Mouse (Mus musculus) adrenal gland, adult 8-10 months (tissue): Measurements from ENCODE around the gene Pik3r3. TPM values are rescaled to one million over a fixed set of nuclear protein-coding genes. Genes with fewer than 3 reads are reported as not detected.

Experiments used
- DNase-seq: peaks from one replicate; pipeline ENCODE4 v3.0.0; 2022
- total RNA-seq, 4 experiments: library from RNA; stranded (reverse); gene quantifications; 2 replicates each; pipeline ENCODE4 v1.2.4; 2022

Pik3r3 gene
- total RNA-seq, 4 experiments from 2014 or later, result 21.5 to 41.2 (median 31.1) TPM

DNA sequence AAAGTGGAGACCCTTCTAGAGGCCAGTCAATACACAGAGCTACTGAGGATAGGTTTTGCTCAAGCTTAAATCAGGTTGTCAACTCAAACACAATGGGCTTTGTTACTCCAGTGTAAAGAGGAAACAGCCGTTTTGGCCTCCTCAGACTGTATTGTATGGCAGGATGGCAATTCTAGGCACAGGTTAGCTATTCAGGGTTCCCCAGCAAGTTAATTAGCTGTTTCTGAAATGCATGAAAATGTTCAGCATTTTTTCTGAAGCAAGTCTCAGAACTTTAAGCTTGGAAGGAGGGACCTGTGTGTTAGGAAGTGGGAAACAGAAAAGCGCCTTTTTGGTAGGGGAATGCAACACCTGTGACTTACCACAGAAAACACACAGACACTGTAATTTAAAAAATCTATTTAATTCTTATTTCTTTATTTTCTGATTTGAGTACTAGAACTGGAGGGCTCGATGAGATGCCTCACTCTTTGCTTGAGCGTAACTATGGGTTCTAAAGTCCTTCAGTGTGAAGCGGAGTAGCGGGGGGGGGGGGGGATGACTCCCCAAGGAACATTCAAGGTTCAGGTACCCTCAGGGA, 1.3 kb upstream of the Pik3r3 start:
- DNase-seq, result no peak

DNA sequence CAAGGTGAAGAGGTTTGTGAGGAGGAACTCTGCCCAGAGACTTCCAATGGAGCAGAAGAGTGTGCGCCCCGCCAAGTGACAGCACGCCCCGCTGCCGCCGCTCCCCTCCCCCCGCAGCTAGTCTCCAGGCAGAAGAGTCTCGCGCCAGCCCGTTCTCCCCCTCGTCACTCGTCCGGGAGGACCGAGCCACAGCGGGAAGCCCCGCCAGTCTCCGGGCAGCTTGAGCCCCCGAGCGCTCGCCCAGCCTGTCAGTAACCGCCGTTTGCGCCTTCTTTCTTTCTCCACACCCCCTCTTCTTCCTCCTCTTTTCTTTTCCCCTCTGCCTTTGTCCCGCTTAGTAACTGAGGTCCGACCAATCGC, 658 bp upstream of the Pik3r3 start:
- no peak for DNase-seq

DNA sequence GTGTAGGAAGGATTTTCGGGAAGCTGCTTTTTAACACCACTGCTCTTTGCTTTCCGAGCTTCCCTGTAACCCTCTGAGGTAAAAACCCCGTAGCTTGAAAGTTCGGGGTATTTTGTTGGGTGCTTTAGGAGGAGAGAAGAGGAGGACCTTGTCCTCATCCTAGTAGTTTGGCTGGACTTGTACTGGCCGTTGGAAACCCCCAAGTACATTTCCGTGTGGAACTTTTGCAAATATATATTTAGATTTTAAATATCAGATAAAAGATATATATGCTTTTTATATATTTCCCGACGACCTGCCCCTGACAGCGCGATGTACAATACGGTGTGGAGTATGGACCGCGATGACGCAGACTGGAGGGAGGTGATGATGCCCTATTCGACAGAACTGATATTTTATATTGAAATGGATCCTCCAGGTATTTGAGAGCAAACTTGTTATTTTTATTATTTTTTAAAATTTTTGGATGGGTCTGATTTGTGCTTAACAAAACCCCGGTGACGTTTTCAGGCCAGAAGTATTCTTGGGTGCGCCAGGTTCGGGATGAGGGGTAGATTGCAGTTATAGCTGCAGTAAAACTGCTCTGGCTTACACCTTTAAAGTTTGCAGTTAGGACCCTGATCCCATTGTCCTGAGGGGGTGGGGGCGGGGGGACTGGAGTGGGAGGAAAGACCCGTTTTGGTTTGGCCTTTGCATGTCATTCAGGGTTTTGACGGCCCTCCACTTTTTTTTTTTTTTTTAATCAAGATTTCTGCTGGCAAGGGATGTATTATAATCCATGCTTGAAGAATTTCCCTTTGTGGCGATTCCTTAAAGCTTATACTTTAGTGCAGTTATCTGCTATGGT, 801 bp downstream of the Pik3r3 start:
- DNase-seq, result peak; percentile 6

DNA sequence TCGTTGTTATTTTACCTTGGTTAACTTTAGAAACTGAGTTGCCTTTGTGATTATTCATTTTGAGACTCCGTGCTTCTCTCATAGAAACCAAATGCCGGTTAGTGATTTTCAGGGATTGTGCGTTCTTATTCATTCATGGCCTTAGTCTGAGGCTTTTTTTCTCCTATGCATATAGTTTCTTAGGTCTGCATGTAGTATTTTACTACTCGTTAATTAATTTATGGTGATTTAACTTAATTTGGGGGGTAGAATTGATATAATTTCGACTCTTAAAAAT, 1.4 kb downstream of the Pik3r3 start:
- no peak for DNase-seq

DNA sequence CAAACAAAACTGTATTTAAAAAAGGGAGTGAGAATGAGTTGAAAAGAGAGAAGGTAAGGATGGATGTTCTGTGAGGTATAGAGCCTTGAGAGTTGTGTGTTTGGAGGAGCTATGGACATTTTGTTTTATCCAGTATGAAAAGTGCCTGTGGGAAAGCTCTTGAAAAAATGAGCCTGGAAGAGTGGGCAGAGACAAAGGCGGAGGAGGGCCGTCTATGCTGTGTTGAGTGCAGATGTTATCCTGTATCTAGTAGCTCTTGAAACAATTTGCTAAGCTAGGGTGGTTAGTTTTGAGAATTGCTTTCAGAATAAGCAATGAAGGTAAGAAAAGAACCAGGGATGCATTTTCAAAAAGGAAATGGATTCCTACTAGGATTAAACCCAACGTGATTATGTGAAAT, 22.0 kb downstream of the Pik3r3 start:
- no peak for DNase-seq

DNA sequence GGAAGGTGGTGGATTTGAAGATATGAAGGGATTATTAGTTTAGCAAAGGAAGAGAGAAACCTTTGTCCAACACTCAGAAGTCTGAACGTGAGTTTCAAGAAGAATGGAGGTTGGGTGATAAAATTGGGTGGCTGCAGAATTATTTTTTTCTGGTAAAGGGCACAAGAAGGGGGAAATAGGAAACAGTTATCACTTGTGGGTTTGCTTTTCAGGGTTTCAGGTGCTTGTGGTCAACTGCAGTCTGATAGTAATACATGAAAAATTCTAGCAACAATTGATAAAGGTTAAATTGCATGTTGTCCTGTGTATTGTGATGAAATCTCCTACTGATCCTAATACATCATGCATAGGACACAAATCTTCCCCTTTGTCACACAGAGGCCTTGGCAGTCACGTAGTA, 22.8 kb downstream of the Pik3r3 start:
- no peak for DNase-seq

DNA sequence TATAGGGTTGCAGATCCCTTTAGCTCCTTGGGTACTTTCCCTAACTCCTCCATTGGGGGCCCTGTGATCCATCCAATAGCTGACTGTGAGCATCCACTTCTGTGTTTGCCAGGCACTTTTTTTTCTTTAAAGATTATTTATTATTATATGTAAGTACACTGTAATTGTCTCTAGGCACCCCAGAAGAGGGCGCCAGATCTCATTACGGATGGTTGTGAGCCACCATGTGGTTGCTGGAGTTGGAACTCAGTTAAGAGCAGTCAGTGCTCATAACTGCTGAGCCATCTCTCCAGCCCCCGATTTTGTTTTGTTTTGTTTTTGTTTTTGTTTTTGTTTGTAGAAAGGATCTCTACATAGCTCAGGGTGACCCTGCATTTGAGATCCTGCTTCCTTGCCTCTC, 24.5 kb downstream of the Pik3r3 start:
- peak; percentile 24 for DNase-seq

DNA sequence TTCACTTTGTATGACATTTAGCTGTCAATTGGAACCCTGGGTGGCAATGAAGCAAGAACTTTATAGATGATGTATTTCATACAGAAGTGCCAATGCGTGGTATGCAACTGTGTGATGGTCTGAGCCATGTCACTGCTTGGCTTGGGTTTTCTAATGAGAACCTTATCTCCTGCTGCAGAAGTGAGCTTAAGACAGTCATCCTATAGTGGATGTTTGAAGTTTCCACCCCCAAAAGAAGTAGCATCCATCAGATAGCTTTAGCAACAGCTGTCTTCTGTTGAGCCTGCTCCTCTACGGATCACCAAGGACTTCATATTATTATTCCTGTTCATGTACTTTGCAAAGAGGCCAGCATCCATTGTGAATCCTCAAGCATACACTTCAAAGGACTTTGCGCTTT, 28.6 kb downstream of the Pik3r3 start:
- no peak for DNase-seq

DNA sequence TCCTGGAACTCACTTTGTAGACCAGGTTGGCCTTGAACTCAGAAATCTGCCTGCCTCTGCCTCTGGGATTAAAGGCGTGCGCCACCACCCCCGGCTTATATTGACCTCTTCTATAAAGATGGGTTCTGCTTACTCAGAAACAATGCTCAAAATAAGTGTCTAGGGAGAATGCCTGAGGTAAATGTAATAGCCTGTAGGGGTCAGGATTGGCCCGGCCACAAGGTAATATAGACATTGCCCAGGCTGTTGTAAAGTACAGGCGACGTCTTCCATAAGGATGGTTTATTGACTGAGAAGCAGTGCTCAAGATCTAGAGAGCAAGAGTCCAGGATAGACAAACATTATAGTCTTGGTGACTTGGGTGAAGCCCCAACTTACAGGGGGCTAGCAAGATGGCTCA, 46.8 kb downstream of the Pik3r3 start:
- DNase-seq, result no peak

DNA sequence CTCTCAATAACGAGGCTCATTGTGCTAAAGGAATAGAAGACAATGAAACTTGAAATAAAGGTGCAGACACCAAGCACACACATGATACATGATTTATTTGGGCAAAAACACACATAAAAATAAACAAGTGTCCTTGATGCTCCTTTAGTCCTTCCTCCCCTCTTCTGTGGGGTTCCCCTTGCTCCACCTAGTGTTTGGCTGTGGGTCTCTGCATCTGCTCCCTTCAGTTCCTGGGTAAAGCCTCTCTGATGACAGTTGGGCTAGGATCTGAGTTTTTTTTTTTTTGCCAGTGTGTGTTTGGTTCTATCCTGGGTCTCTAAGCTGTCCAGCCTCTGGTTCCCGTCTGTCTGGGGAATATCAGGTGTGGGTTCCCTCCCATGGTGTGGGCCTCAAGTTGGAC, 60.8 kb downstream of the Pik3r3 start:
- no peak for DNase-seq

DNA sequence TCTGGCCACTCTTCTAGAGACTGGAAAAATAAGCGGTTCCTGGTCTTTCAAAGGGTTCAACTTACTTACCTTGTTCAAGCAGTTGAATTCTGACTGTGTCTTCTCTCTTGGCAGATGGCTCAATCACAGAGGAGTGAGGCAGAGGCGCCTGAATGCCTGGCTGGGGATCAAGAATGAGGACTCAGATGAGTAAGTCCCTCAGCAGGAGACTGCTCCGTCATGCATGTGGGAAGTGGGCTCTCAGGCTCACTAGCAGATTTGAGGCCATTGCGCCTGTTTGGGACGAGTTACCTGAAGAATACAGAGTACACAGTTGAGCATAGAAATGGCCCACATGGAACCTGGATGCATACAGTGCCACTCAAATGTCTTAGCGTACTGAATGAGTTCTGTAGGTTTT, 70.1 kb downstream of the Pik3r3 start:
- no peak for DNase-seq

DNA sequence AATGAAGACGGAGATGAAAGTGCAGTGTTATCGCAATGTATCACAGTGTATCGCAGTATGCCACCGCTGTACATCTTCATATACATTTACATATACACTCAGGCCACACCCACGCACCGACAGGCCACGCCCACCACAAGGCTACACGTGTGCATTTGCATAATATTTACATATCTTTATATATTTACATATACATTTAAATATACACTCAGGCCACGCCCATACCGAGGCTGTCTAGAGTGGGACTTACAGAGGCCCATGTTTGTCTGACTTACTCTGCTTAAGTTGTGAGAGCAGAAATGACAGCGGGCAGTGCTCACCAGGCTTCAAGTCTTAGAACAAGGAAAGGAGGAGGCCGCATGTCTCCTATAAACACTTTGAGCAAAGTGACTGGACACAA, 71.9 kb downstream of the Pik3r3 start:
- DNase-seq, result no peak

DNA sequence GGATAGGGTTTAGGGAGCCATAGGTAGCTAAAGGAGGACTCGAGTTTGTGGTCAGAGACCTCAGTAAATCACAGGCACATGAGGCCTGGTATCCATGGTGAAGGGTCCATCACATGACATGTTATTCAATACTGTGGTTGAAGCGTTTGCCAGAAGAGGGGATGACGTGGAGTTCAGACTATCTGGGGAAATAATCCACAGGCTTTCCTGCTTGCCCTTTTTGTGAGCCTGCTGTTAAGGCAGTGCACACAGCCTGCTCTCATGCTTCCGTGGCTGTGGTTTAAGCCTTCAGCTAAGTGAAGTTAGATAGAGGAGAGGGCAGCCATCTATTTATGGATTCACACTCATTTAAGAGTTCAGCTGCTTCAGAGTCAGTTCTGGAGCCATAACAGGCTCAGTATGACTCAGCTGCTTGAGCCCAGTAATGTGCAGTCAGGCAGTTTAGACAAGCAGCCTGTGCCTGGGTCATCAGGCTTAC, 79.5 kb downstream of the Pik3r3 start:
- DNase-seq, result no peak

DNA sequence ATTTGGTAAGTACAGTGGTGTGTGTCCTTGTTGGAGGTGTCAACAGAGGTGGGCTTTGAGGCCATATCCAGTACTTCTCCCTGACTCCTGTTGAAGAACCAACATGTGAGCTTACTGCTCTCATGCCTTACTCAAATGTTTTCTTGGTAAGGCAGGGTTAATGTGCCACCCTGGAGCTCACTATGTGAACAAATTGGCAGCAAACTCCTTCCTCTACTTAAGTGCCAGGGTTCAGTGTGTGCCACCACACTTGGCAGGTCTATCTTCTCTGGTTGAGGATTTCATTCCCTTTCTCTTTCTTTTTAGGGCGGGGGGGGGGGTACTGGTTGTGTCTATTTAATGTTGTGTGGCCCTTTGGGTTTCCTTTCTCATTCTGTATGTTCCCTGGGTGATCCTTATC, 83.1 kb downstream of the Pik3r3 start:
- DNase-seq, result no peak

DNA sequence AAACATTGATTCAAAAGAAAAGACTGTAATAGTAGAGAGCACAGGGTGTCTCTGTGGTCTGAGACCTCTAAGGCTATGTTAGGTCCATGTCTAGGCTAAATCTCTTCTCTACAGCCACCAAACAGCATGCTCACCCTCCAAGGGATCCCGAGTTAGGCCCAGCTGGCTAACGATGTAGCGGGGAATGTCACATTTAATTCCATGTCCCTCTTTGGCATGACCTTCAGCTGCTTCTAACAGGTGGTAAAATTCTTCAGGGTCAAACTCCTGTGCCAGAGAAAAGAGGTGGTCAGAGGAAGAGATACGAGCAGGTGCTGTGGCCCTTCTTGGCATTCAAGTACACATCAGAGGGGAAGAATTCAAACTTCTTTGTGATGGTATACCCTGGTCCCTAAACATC, 96.2 kb downstream of the Pik3r3 start:
- no peak for DNase-seq

DNA sequence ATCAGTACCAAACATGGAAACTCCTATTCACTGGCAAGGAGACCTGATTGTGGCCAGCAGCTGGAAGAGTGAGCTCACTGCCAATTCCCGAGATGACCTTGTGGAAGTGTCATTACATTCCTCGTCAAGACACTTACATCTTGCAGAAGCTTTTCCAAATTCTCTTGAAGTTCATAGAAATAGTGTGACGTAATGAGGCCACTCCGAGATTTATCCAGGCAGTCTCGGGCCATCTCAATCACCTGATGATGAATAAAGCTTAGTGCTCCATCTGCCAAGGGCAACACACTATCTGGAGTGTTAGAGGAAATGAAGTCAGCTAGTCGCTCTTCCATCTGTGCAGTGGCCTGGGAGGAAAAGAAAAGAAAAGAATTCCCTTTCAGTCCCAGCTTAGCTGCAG, 100.7 kb downstream of the Pik3r3 start:
- no peak for DNase-seq

DNA sequence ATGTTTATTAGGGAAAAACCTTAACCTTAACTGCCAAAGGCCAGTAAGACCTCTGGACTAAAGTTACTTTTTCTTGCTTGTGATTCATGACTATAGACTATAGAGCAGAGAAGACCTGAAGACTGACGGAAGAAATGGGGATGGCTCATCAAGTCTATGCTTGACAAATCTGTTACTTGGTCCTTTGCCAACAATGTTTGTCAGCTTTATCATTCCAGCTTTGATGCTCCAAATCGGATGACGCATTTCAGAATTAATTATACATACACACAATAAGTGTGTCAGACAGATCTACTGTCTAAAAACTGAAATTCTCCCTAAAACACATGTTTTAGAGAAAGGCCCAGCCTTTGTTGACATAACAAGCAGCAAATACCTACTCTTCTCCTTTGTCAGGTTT, 107.8 kb downstream of the Pik3r3 start:
- DNase-seq, result no peak

DNA sequence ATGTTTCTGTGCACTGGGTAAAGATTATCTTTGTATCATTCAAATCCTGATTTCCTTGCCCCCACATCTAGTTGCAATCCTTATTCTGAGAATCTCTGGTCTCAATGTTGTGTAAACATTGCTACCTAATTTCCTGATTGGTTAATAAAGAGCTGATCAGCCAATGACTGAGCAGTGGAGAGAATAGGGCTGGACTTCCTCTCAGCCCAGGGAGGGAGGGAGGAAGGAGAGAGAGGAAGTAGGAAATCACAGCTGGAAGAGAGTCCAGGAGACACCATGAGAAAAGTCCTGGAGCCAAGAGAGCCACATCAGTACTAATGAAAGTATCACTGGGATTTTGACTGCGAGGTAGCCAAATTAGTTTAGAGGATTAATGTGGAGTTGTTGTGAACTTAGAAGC, 114.9 kb downstream of the Pik3r3 start:
- no peak for DNase-seq

DNA sequence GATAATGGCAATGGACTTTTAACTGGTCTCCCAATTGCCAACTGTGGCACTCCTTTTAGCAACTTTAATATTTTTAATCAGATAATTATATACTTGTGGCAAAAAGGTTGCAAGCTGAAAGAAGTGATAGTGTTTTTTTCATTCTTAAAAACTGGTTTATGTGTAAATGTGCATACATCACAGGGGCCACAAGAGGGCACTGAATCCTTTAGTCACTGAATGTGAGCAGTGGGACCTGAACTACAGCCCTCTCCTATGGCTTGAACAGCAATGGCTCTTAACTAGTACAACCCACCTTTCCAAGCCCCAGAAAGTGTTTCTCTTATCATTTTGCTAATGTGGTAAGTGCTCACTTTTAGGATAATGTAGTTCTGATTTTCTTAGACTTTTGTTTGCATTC, 120.7 kb downstream of the Pik3r3 start:
- peak; percentile 17 for DNase-seq

DNA sequence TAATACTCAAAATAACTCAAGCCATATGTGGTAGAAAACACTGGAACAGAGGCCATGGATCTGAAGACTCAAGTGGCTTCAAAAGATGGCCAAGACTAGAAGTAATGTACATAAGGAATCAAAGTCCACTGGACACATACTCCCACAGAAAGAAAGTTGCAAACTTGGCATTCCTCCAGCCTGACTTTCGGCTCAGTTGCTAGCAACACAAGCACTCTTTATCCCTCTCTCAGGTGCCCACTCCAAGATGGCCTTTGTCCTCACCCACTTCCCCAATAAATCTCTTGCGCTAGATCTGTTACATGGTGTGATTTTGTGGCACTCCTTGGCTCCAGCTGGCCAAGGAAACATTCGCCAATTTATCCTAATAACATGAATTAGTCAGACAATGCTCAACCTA, 131.1 kb downstream of the Pik3r3 start:
- DNase-seq, result no peak
